Mouse (Mus musculus) MEL (cell line): ENCODE results near the gene Shoc2. TPM values are rescaled to one million over a fixed set of nuclear protein-coding genes. Genes with fewer than 3 reads are reported as not detected.

Experiments used
- DNase-seq: peaks from one replicate; pipeline ENCODE4 v3.0.0; 2011; ENCODE audit warnings: low read depth, low spot score
- H3K27ac ChIP-seq: 2 replicates; pipeline ENCODE4 v1.5.1; 2012; ENCODE audit warnings: low read depth, mild to moderate bottlenecking, control low read depth, low read length, moderate library complexity; ENCODE audit not compliant: control insufficient read depth
- H3K27me3 ChIP-seq, 2 experiments: fragments of 150-350 bp in 1 of 2; sonication (generic) in 1 of 2; 2 replicates each; pipeline ENCODE4 v1.6.1; 2012; ENCODE audit warnings: low read length in 2 of 2, mild to moderate bottlenecking in 2 of 2, improper control_type of control experiment in 1 of 2, moderate library complexity in 1 of 2; ENCODE audit not compliant: insufficient read depth in 2 of 2, control insufficient read depth in 1 of 2
- H3K36me3 ChIP-seq, 2 experiments: 2 replicates each; pipeline ENCODE4 v1.6.1; 2012 to 2014; ENCODE audit warnings: low read length in 2 of 2, improper control_type of control experiment in 1 of 2, inconsistent platforms in 1 of 2, mild to moderate bottlenecking in 1 of 2; ENCODE audit not compliant: insufficient read depth in 2 of 2, control insufficient read depth in 1 of 2
- H3K4me1 ChIP-seq, 2 experiments: fragments of 150-350 bp in 1 of 2; sonication (generic) in 1 of 2; 2 replicates each; pipeline ENCODE4 v1.6.1; 2012; ENCODE audit warnings: low read length in 2 of 2, improper control_type of control experiment in 1 of 2, mild to moderate bottlenecking in 1 of 2; ENCODE audit not compliant: insufficient read depth in 2 of 2, control insufficient read depth in 1 of 2
- H3K4me3 ChIP-seq, 2 experiments: fragments of 150-350 bp in 1 of 2; sonication (generic) in 1 of 2; 2 replicates each; pipeline ENCODE4 v1.5.1; 2012; ENCODE audit warnings: low read depth in 2 of 2, low read length in 2 of 2, mild to moderate bottlenecking in 2 of 2, moderate library complexity in 2 of 2, control low read depth in 1 of 2, improper control_type of control experiment in 1 of 2; ENCODE audit not compliant: control insufficient read depth in 1 of 2, insufficient read depth in 1 of 2
- H3K79me2 ChIP-seq: 2 replicates; pipeline ENCODE4 v1.6.1; 2012; ENCODE audit warnings: mild to moderate bottlenecking, low read length, moderate library complexity; ENCODE audit not compliant: control insufficient read depth, poor library complexity, insufficient read depth
- H3K9ac ChIP-seq: 2 replicates; pipeline ENCODE4 v1.6.1; 2012; ENCODE audit warnings: low read depth, mild to moderate bottlenecking, control low read depth, low read length, moderate library complexity; ENCODE audit not compliant: control insufficient read depth, poor library complexity, severe bottlenecking
- H3K9me3 ChIP-seq: fragments of 150-350 bp; sonication (generic); replicated peaks from 2 replicates; pipeline ENCODE4 v1.6.1; 2012; ENCODE audit warnings: mild to moderate bottlenecking, low read length, improper control_type of control experiment, moderate library complexity; ENCODE audit not compliant: insufficient read depth
- CHD1 ChIP-seq: IDR thresholded peaks from 2 replicates; pipeline ENCODE4 v1.6.1; 2012; ENCODE audit warnings: low read depth, mild to moderate bottlenecking, inconsistent platforms, low read length, improper control_type of control experiment
- CTCF ChIP-seq, 3 experiments: IDR thresholded peaks in 2 of 3; conservative IDR thresholded peaks in 1 of 3; 2 replicates each; pipeline ENCODE4 v1.5.1; 2011 to 2012; ENCODE audit warnings: low read length in 3 of 3, low read depth in 2 of 3, mild to moderate bottlenecking in 2 of 3, improper control_type of control experiment in 1 of 3, inconsistent platforms in 1 of 3, mixed read lengths in 1 of 3, moderate library complexity in 1 of 3; ENCODE audit not compliant: control insufficient read depth in 1 of 3, insufficient read depth in 1 of 3, poor library complexity in 1 of 3, severe bottlenecking in 1 of 3
- E2F4 ChIP-seq: IDR thresholded peaks from 2 replicates; pipeline ENCODE4 v1.6.1; 2011; ENCODE audit warnings: low read depth, low read length, improper control_type of control experiment, borderline replicate concordance
- ELF1 ChIP-seq: IDR thresholded peaks from 2 replicates; pipeline ENCODE4 v1.6.1; 2014; ENCODE audit warnings: low read depth, mild to moderate bottlenecking, inconsistent platforms, low read length, improper control_type of control experiment, moderate library complexity
- EP300 ChIP-seq, 2 experiments: IDR thresholded peaks; 2 replicates each; pipeline ENCODE4 v1.6.1; 2011; ENCODE audit warnings: improper control_type of control experiment in 2 of 2, low read length in 2 of 2, low read depth in 1 of 2, mild to moderate bottlenecking in 1 of 2
- GABPA ChIP-seq: IDR thresholded peaks from 2 replicates; pipeline ENCODE4 v1.6.1; 2012; ENCODE audit warnings: low read depth, mild to moderate bottlenecking, inconsistent platforms, low read length, improper control_type of control experiment, moderate library complexity
- GATA1 ChIP-seq: IDR thresholded peaks from 2 replicates; pipeline ENCODE4 v1.6.1; 2011; ENCODE audit warnings: low read depth, low read length, improper control_type of control experiment
- KAT2A ChIP-seq: conservative IDR thresholded peaks from 2 replicates; pipeline ENCODE4 v1.6.1; 2012; ENCODE audit warnings: low read depth, low read length, improper control_type of control experiment, inconsistent platforms
- MAFK ChIP-seq: IDR thresholded peaks from 2 replicates; pipeline ENCODE4 v1.6.1; 2011; ENCODE audit warnings: low read depth, mild to moderate bottlenecking, low read length, improper control_type of control experiment, borderline replicate concordance
- MAX ChIP-seq: IDR thresholded peaks from 2 replicates; pipeline ENCODE4 v1.6.1; 2011; ENCODE audit warnings: low read length, improper control_type of control experiment
- MAZ ChIP-seq: IDR thresholded peaks from 2 replicates; pipeline ENCODE4 v1.6.1; 2012; ENCODE audit warnings: low read depth, mild to moderate bottlenecking, inconsistent platforms, low read length, improper control_type of control experiment
- MXI1 ChIP-seq: IDR thresholded peaks from 2 replicates; pipeline ENCODE4 v1.6.1; 2011; ENCODE audit warnings: mild to moderate bottlenecking, low read depth, low read length, improper control_type of control experiment
- NELFE ChIP-seq: IDR thresholded peaks from 2 replicates; pipeline ENCODE4 v1.6.1; 2011; ENCODE audit warnings: low read depth, low read length, improper control_type of control experiment
- NRF1 ChIP-seq: IDR thresholded peaks from 2 replicates; pipeline ENCODE4 v1.6.1; 2014; ENCODE audit warnings: low read depth, mild to moderate bottlenecking, inconsistent platforms, low read length, improper control_type of control experiment, moderate library complexity; ENCODE audit not compliant: poor library complexity, insufficient read depth, severe bottlenecking
- POLR2A ChIP-seq, 2 experiments: IDR thresholded peaks; 2 replicates each; pipeline ENCODE4 v1.6.1; 2011 to 2012; ENCODE audit warnings: low read length in 2 of 2, mild to moderate bottlenecking in 2 of 2, control low read depth in 1 of 2, improper control_type of control experiment in 1 of 2, low read depth in 1 of 2, moderate library complexity in 1 of 2; ENCODE audit not compliant: control insufficient read depth in 1 of 2, insufficient read depth in 1 of 2, poor library complexity in 1 of 2
- POLR2AphosphoS2 ChIP-seq: IDR thresholded peaks from 2 replicates; pipeline ENCODE4 v1.6.1; 2011; ENCODE audit warnings: low read length, improper control_type of control experiment
- POLR2AphosphoS5 ChIP-seq: IDR thresholded peaks from 2 replicates; pipeline ENCODE4 v1.6.1; 2012; ENCODE audit warnings: low read depth, borderline replicate concordance, mild to moderate bottlenecking, inconsistent platforms, low read length, moderate library complexity, mixed read lengths
- RAD21 ChIP-seq: IDR thresholded peaks from 2 replicates; pipeline ENCODE4 v1.6.1; 2011; ENCODE audit warnings: mild to moderate bottlenecking, low read depth, low read length, improper control_type of control experiment
- RCOR1 ChIP-seq: IDR thresholded peaks from 2 replicates; pipeline ENCODE4 v1.6.1; 2012; ENCODE audit warnings: low read depth, mild to moderate bottlenecking, inconsistent platforms, low read length, improper control_type of control experiment
- SIN3A ChIP-seq: IDR thresholded peaks from 2 replicates; pipeline ENCODE4 v1.6.1; 2012; ENCODE audit warnings: low read length, improper control_type of control experiment, inconsistent platforms
- SMC3 ChIP-seq: IDR thresholded peaks from 2 replicates; pipeline ENCODE4 v1.6.1; 2011; ENCODE audit warnings: low read depth, low read length, improper control_type of control experiment
- TBP ChIP-seq: IDR thresholded peaks from 2 replicates; pipeline ENCODE4 v1.8.0; 2011; ENCODE audit warnings: low read depth, low read length, improper control_type of control experiment
- TCF12 ChIP-seq: IDR thresholded peaks from 2 replicates; pipeline ENCODE4 v1.6.1; 2014; ENCODE audit warnings: low read depth, mild to moderate bottlenecking, inconsistent platforms, low read length, improper control_type of control experiment, moderate library complexity
- UBTF ChIP-seq: IDR thresholded peaks from 2 replicates; pipeline ENCODE4 v1.6.1; 2012; ENCODE audit warnings: low read depth, mild to moderate bottlenecking, inconsistent platforms, low read length, improper control_type of control experiment, moderate library complexity, borderline replicate concordance; ENCODE audit not compliant: insufficient read depth
- ZC3H11A ChIP-seq: IDR thresholded peaks from 2 replicates; pipeline ENCODE4 v1.6.1; 2012; ENCODE audit warnings: low read depth, mild to moderate bottlenecking, inconsistent platforms, low read length, improper control_type of control experiment
- ZKSCAN1 ChIP-seq: IDR thresholded peaks from 2 replicates; pipeline ENCODE4 v1.6.1; 2012; ENCODE audit warnings: low read depth, mild to moderate bottlenecking, inconsistent platforms, low read length, improper control_type of control experiment, moderate library complexity
- ZMIZ1 ChIP-seq: IDR thresholded peaks from 2 replicates; pipeline ENCODE4 v1.6.1; 2012; ENCODE audit warnings: low read depth, mild to moderate bottlenecking, inconsistent platforms, low read length, improper control_type of control experiment, moderate library complexity
- ZNF384 ChIP-seq: IDR thresholded peaks from 2 replicates; pipeline ENCODE4 v1.6.1; 2012; ENCODE audit warnings: low read depth, mild to moderate bottlenecking, inconsistent platforms, low read length, improper control_type of control experiment
- polyA plus RNA-seq, 2 experiments: library from polyadenylated mRNA; stranded (reverse) in 1 of 2; unstranded in 1 of 2; fragments of >175 nt in 1 of 2; fragments of >200 nt in 1 of 2; gene quantifications; 2 replicates each; pipeline versions ENCODE4 v1.2.1 to v1.2.4; 2012; ENCODE audit warnings: low replicate concordance in 2 of 2, low read depth in 1 of 2; ENCODE audit not compliant: insufficient read length in 2 of 2, insufficient read depth in 1 of 2, missing spikeins in 1 of 2
- total RNA-seq: library from RNA; depleted of rRNA; stranded (reverse); fragments of 300-350 nt; gene quantifications from 2 replicates; pipeline ENCODE4 v1.2.3, GENCODE M21; 2012

Gene Shoc2
- total and polyA plus RNA-seq, 3 experiments, result 33.4 to 55.6 TPM; not detected in 1

DNA sequence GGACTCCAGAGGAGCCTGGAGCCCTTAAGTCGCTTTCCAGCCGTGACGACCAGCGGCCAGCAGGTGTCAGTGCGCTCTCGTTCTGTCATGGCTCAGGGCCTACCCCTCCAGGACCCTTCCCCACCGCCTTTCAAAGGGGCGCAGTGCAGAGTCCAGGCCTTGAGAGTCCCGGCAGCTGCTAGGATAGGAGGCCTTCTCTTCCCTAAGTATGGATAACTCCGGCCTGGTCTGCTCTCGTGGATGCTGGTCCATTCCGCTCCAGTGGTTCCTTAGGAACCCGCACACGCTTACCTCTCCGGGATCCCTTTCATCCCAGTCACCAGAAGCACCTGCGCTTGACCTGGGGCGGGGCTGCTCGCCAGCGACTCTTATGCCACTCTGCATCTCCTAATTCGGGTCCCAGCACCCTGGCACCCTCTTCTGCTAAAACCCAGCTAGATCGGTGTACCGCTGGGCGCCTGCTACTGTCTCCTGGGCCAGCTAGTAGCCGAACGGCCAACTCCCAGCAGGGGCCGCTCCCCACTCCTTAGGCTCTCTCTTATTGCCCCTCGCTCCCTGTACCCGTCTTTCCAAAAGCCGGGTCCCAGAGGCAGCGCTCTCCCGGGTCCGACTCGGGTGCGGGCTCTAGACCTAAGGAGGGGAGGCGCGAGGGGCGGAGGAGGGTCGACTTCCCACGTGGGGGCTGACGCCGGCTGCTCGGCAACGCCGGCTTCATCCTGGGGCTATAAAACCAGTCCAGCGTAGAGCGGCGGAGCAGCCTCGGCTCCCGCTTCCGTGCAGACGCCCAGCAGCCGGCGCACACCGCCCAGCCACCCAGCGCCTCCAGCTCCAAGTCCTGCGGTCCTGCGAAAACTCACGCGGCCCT lies 100.6 kb downstream of the Shoc2 start:
- Histone ChIP-seq H3K4me3 (peak overlapping the region; percentile 55 to 73), H3K36me3 (no peaks in the 10 kb centered on the region), H3K27ac (no peak overlapping the region), H3K27me3 (no peaks in the 10 kb centered on the region), H3K9me3 (no peaks in the 10 kb centered on the region), H3K4me1 (no peaks in the 10 kb centered on the region), H3K9ac (peak overlapping the region; percentile 63), H3K79me2 (no peaks in the 10 kb centered on the region; the same call in 1 of the 2 replicates)
- TF ChIP-seq RCOR1 (no peak), MAZ (no peak), UBTF (peak; percentile 35; the same call in 1 of the 2 replicates), TCF12 (no peak; the same call in 1 of the 2 replicates), CHD1 (no peak), MXI1 (peak; percentile 25; the same call in 1 of the 2 replicates), ELF1 (no peak), KAT2A (no peak), EP300 (IDR thresholded peaks at IDR 0.05; ENCODE audit: low read depth in 1 of 2, low read length in 2 of 2) (no peak), GATA1 (no peak), SIN3A (no peak), MAFK (no peak), TBP (no peak), RAD21 (peak; percentile 71), CTCF (IDR thresholded peaks at IDR 0.05 in 2 of 3, conservative IDR thresholded peaks at IDR 0.05 in 1 of 3; ENCODE audit: control insufficient read depth in 1 of 3, insufficient read depth in 1 of 3, low read depth in 2 of 3, low read length in 3 of 3, poor library complexity in 1 of 3, severe bottlenecking in 1 of 3) (peak; percentile 45 to 87 (median 66)), ZC3H11A (peak; percentile 56), ZKSCAN1 (no peak), ZMIZ1 (0 out of 2 replicates have a peak, but pooled peaks have one; percentile 7), GABPA (no peak), E2F4 (no peak), POLR2AphosphoS2 (no peak), POLR2A (IDR thresholded peaks at IDR 0.05; ENCODE audit: control insufficient read depth in 1 of 2, insufficient read depth in 1 of 2, low read depth in 1 of 2, low read length in 2 of 2, poor library complexity in 1 of 2) (no peak), NELFE (no peak), ZNF384 (no peak), POLR2AphosphoS5 (no peak), SMC3 (peak; percentile 69), NRF1 (no peak), MAX (0 out of 2 replicates have a peak, but pooled peaks have one; percentile 13)
- DNase-seq, result peak; percentile 73
